Mouse (Mus musculus): ENCODE results near the gene Ror1.

Ror1 gene

GRCm38 (mm10) chr4:100095685-100096595, at the start of gene Ror1:
Gene Ror1 (plus strand): TSS chr4:100095791.
- DNase-seq (ENCODE audit: low spot score), result no peak

GRCm38 (mm10) chr4:100047066-100047465, 48.5 kb upstream of the Ror1 start:
- no peak for DNase-seq (ENCODE audit: low spot score)

GRCm38 (mm10) chr4:100048351-100048950, 47.1 kb upstream of the Ror1 start:
- no peak for DNase-seq (ENCODE audit: low spot score)

- DNase-seq (ENCODE audit: low spot score), result no peak
Measured at GRCm38 (mm10) chr4:100051767-100052166, 43.8 kb upstream of the Ror1 start.

GRCm38 (mm10) chr4:100052258-100052657, 43.3 kb upstream of the Ror1 start:
- DNase-seq (ENCODE audit: low spot score), result no peak

- no peak for DNase-seq (ENCODE audit: low spot score)
Measured at GRCm38 (mm10) chr4:100056046-100056445, 39.5 kb upstream of the Ror1 start.

DNA sequence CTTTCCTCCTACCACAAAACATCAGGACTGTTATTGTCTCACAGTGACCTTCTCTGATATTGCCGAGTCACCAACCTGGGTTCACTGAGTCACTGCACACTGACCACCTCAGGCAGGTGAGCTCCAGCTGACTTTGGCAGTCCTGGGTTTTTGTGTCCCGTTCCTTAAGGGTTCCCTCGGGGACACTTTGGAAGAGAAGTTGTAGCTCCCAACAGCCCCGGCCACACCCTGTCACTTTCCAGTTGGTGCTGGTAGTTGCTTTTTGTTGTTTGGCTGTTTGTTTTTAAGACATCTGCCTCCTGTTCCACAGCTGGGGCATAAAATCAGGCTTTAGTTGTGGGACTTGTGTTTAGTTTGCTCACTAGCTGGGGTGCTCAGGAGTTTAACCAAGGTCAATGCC, 39.1 kb upstream of the Ror1 start:
- no peak for DNase-seq (ENCODE audit: low spot score)

GRCm38 (mm10) chr4:100057381-100057780, 38.2 kb upstream of the Ror1 start:
- no peak for DNase-seq (ENCODE audit: low spot score)

DNA sequence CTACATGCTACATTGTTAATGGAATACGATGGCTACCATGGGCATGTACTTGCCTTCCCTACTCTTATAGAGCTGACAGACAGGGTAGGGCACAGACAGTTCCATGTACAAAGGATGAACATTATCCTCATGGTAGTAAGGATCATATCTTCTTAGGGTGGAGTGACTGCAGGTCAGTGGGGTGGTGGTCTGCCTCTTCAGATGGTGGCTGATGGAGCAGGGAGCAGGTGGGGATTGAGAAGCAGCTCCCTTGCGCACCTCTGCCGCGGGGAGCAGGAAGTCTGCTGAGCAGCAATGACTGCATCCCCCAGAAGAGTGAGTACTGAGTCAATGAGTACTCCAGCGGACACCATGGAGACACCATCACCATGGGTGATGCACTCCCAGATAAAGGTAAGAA, 37.0 kb upstream of the Ror1 start:
- no peak for DNase-seq (ENCODE audit: low spot score)

GRCm38 (mm10) chr4:100059811-100060210, 35.8 kb upstream of the Ror1 start:
- no peak for DNase-seq (ENCODE audit: low spot score)

DNA sequence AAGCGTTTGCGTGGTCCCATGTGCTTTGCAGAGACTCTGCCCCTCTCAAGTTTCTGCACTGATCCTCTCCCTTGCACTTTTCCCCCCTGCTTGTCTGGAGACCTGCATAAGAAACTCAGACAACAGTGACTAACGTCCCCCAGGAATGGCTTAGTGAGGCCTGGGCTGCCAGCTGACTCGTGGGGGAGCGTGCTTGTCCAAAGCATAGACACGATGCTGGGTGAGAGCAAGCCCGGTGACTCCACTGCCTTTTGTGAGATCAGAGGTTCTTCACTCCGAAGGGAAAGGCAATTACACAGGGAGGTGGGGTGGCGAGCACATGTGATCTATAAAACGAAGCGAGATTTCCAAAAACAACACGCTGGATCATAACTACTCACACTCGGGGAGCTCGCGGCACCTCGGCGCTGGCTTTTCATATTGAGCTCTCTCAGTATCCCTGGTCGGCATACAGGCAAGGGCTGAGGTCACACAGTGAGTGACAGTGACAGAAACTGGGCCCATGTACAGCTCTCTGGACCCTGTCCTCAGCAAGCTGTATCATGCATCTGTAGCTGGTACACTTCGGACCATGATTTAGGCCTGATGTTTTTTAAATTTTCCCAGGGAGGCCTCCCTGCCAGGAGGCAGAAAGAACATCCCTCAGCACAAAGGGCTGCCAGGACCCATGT, 34.1 kb upstream of the Ror1 start:
- DNase-seq (ENCODE audit: low spot score), result no peak

GRCm38 (mm10) chr4:100065686-100066085, 29.9 kb upstream of the Ror1 start:
- no peak for DNase-seq (ENCODE audit: low spot score)

DNA sequence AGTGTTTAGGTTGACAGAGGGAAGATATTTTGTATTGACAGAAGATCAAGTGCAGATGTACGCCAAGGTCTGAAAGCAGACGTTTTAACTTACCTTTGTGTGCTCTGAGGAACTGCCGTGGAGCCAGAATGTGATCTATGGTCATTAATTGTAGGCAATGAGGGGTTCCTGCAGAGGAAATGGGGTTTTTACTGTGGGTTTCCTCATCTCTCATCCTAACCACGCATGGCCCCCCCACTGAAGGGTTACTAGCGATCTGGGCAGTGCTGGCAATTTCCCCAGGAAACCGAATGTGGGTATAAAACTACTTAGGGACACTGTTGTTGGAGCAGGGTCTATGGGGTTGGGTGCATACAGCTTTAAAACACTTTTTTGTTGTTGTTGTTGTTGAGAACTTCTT, 25.5 kb upstream of the Ror1 start:
- no peak for DNase-seq (ENCODE audit: low spot score)

DNA sequence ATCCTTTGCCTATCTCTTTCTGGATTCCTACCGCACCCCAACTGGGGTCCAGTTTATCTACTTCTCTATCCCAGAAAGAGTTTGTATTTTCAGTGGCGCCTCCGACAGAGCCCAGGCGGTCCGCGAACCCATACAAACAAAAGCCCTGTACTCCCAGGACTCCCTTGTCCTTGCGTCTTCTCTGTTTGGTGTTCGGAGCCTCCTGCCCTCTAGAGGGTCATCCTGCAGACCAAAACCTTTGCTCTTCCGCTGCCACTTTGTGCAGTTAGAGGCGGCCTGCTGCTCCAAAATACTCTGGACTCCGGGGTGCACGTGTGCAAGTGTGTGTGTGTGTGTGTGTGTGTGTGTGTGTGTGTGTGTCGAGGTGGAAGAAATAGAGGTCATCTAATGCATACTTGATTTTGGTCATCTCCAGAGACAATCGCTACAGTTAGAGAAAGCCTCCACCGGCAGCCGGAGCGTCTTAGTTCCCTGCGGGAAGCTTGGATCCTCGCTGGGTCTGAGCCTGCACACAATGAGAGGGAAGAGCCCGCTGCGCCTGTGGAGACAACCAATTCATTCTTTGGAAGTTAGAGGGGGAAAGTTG, 1.1 kb downstream of the Ror1 start:
- no peak for DNase-seq (ENCODE audit: low spot score)

GRCm38 (mm10) chr4:100097364-100097979, 1.9 kb downstream of the Ror1 start:
- no peak for DNase-seq (ENCODE audit: low spot score)

GRCm38 (mm10) chr4:100101066-100101820, 5.7 kb downstream of the Ror1 start:
- DNase-seq (ENCODE audit: low spot score), result no peak

- DNase-seq (ENCODE audit: low spot score), result no peak
Measured at GRCm38 (mm10) chr4:100101844-100102243, 6.3 kb downstream of the Ror1 start.

- DNase-seq (ENCODE audit: low spot score), result no peak
Measured at GRCm38 (mm10) chr4:100104241-100104640, 8.7 kb downstream of the Ror1 start.

GRCm38 (mm10) chr4:100107593-100107992, 12.0 kb downstream of the Ror1 start:
- DNase-seq (ENCODE audit: low spot score), result no peak

DNA sequence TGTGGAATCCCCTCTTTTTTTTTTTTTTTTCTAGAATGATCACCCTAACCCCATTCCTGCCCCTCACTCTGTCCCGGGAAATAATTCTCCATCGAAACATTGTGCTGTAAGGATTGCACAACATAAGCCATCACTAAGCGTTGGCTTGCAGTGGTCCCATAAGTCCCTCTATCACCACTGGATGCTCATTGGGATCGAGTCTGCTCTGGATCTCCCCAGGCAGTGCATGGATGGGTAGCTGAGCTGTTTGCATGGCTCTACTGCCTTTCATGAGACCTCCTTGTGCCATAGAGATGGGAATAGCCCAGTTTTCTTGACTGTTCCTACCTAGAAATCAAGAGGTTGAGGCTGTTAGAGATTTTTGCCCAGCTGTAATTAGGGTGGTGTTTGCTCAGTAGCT, 13.0 kb downstream of the Ror1 start:
- DNase-seq (ENCODE audit: low spot score), result no peak

DNA sequence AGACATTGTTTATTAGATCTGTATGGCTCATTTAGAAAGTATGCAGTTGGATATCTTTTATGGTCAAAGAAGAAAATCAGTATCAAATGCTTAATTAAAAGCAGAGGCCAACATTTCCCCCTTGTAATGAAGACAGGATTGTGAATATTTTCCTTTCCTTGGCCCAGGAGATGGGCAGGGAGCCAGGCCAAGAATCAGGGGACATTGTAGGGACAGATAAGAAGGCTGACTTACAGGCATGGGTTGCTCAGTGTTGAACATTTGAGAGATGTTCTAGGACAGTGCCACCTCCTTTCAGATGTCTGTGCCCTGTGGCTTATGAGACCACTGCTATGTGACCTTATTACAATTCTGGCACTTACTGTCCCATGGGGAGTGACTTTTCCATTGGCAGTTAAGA, 18.6 kb downstream of the Ror1 start:
- no peak for DNase-seq (ENCODE audit: low spot score)

Measured in spleen, adult 12 weeks (tissue).